Mouse (Mus musculus) fibroblast of lung, adult 2 months (primary cell): ENCODE data around the gene Majin.

ENCODE experiments used
- DNase-seq: peaks from one replicate; pipeline ENCODE4 v3.0.0-alpha.2; 2011; ENCODE audit warnings: low read depth

The Majin gene

GRCm38 (mm10) chr19:6227864-6228263 is 43.7 kb downstream of the Majin start:
- DNase-seq, result no peak

GRCm38 (mm10) chr19:6230411-6230810 is 46.2 kb downstream of the Majin start:
- no peak for DNase-seq

- DNase-seq, result no peak
Observed at GRCm38 (mm10) chr19:6231036-6231435, 46.8 kb downstream of the Majin start.

DNA sequence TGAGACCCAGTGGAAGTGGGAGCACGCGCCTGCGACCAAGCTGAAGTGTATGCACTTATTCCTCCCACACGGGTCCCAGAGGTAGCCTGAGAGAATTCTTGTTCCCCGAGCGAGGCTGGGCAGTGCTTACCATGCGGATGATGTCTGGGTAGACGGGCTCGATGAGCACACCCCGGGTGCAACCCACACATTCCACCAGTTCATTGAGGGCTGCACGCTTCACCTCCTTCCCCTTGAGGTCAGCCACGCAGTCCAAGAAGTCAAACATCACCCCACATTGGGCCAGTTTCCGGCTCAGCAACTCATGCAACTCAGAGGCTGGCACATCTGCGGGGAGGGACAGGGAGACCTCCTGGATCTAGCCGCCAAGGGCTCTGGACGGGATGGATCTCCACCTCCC is 49.5 kb downstream of the Majin start:
- DNase-seq, result no peak

DNA sequence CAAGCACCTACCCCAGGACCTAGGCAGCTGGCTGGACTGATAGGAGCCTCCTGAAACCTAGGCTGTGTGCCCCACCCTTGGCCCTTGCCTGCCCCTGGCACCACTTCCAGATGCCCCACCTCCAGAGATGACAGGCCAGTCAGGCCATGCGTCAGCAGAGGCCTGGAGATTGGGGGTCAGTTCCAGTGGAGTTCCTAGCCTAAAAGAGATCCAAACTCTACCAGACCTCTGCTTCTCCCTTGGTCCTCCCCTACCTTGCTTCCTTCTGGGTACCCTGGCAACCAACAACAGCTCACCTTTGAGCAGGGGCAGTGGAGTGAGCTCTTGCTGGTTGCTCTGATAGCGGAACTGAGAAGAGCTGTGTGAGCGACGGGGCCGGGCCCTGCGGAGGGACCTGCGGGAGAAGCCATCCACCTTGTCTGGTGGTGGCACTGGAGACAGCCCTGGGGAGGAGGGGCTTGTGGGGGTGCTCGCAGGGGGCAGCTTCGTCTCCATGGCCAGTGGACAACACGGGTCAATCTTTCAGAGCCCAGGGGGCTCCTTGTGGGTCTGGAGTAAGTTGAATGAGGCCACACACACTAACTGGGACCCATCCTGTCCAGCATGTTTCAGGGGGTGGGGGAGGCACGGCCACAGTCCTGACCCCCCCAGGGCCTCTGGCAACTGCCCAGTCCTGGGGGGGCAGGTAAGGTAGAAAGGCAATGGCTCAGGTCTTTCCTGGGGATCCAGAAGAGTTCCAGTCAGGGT is 50.3 kb downstream of the Majin start:
- no peak for DNase-seq

DNA sequence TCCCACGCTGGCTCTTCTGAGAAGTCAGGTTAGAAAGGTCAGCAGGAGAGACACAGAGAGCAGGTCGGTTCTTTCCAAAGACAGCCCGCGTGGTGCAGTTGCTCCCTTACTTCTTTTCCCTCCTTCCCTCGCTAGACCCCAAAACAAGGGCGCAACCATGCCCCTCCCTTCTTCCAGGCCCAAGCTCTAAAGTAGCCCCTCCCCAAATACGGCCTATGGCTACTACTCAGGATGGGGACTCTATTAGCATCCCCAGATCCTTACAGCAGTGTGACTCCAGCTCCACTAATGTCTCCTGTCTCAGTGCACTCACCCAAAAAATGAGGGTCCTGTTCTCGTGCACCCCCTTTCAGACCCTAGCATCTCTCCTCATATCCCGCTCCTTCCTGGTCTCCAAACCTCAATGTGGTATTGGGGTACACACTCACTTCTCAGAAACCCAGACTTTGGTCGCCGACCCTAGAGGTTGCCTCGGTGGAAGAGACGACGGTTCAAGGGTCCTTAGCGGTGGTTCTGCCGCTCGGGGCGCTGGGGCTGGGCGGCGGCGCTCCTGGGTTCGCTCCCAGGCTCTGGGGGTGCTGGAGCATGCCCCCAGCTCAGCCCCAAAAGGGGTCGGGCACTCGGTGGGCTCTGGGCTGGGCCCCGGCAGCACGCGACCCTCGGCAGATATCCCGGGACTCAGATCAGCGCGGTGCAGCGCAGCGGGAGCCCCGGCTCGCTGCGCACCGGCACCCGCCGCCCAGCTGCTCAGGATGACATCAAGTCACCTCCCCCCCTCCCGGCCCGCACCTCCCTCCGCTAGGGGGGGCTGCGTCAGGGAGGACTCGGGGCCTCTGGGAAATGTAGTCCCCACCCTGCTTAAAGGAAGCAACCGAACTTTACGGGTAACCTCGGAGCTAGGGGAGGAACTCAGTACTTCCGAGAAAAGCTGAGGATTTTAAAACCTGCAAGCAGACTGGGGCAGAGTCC is 51.2 kb downstream of the Majin start, which contains the start of gene Ppp2r5b:
Gene Ppp2r5b (minus strand): TSS at position 789 of the 969 bp plus-strand sequence.
- DNase-seq, result peak; percentile 65

DNA sequence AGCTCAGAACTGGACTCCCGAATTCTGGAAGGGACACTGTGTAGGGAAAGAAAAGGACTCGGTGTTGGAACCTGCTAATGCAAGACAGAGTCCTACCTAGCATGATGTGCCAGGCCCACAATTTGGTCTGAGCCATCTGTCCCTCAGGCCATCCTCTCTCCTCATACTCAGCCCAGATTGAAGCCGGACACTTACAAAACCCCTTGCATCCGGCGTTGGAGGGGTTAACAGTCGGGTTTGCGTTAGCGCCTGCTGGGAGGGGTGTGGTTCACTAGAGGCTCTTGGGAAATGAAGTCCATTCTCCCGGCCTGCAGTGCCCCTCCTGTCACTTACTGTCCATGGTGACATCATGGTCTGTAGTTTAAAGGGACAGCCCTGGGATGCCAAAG is 51.9 kb downstream of the Majin start:
- peak; percentile 73 for DNase-seq

DNA sequence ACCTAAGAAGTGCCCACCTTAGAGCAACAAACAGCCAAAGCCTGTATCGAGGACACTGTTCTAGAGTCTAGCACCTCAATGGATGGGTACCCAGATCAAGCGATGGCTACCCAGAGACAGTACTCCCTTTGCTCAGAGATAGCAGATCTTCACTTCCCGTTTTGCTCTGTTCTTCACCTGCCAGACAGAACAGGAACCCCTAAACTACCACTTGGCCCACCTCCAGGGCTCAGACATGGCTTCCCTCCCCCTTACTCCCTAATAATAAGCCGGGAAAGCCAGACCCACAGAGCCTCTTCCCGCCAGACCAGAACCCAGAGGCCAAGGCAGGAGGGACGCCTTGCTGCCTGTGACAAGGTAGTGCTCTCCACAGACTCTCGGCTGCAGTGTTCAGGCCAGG is 52.7 kb downstream of the Majin start:
- no peak for DNase-seq

- DNase-seq, result no peak
Observed at GRCm38 (mm10) chr19:6238740-6239139, 54.6 kb downstream of the Majin start.

- no peak for DNase-seq
Observed at GRCm38 (mm10) chr19:6240136-6240535, 55.9 kb downstream of the Majin start.

GRCm38 (mm10) chr19:6240725-6241124 is 56.5 kb downstream of the Majin start:
- no peak for DNase-seq

DNA sequence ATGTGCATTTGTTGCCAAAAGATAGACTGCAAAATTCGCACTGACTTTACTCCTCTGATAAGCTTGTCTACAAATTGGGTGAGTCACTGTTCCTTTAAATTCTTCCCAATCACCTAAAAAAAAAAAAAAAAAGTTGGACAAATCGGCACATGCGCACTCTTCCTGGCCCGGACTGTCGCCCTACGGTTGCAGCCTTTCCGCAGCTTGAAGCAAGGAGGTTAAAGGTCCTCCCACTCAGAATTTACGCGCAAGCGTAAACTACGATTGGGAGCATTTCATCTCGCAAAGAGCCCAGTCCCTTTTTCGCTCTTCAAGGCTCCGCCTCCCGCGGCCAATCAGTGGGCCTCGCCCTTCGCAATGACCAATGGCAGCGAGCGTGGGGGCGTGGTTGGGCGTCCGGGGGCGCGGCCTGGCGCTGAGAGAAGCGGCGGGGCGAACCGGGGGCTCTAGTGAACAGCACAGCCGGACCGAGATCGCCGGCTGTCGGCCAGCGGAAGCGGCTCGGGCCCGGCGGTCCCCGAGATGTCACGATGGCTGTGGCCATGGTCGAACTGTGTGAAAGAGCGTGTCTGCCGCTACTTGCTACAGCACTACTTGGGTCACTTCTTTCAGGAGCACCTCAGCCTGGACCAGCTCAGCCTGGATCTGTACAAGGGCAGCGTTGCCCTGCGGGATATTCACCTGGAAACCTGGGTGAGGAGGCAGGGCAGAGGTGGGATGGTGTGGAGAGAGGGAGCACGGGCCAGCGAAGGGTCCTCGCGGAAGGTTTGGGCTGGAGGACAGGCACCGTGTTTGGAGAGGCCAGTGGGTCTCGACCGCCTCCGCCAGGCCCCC is 57.3 kb downstream of the Majin start, which contains the start of gene Atg2a:
Gene Atg2a (plus strand): TSS at position 395 of the 834 bp plus-strand sequence.
- DNase-seq, result peak; percentile 99

DNA sequence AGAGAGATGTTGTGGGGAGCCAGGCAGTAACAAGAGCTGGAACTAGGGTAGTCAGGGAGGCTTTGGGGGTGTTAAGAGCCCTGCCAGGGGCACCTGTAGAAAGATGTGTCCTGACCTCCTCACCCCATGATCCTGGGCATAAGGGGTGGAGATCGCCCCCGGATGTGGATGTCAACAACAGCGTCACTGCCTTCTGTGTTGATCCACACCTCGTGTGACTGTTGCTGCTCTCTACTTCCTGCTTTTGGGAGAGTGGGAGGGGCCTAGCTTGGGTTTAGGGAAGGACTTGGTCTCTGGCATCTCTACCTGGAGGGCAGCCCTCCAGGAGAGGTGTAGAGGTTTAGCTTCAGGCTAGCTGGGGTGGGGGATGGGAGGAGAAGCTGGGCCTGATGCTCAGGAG is 58.1 kb downstream of the Majin start:
- DNase-seq, result peak; percentile 33

GRCm38 (mm10) chr19:6243226-6243625 is 59.0 kb downstream of the Majin start:
- DNase-seq, result no peak

- DNase-seq, result no peak
Observed at GRCm38 (mm10) chr19:6245806-6246205, 61.6 kb downstream of the Majin start.

- DNase-seq, result no peak
Observed at GRCm38 (mm10) chr19:6247526-6248300, 63.5 kb downstream of the Majin start.

- no peak for DNase-seq
Observed at GRCm38 (mm10) chr19:6253021-6253420, 68.8 kb downstream of the Majin start.

GRCm38 (mm10) chr19:6260428-6260827 is 76.2 kb downstream of the Majin start:
- DNase-seq, result no peak

- no peak for DNase-seq
Observed at GRCm38 (mm10) chr19:6260946-6261345, 76.8 kb downstream of the Majin start.

DNA sequence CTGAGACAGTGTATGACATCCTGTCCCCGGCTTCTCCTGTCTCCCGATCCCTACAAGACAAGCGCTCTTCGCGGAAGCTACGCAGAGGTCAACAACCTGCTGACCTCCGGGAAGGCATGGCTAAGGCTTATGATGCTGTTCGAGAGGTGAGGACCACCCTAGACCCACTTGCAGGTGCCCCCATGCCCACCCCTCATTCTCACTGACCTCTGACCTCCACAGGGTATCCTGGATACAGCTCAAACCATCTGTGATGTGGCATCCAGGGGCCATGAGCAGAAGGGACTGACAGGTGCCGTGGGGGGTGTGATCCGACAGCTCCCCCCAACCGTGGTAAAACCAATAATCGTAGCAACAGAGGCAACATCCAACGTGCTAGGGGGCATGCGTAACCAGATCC is 77.2 kb downstream of the Majin start:
- DNase-seq, result no peak

- no peak for DNase-seq
Observed at GRCm38 (mm10) chr19:6262222-6262621, 78.0 kb downstream of the Majin start.
